Mouse (Mus musculus) limb, embryonic 15.5 days (tissue): ENCODE results near the gene Rbfox1. TPM values are rescaled to one million over a fixed set of nuclear protein-coding genes. Genes with fewer than 3 reads are reported as not detected.

ENCODE experiments used
- ATAC-seq: fragments of 200-750 bp; cut with Nextera tagmentation; 2 replicates; pipeline ENCODE4 v1.8.0; 2017; ENCODE audit warnings: low read depth, moderate TSS enrichment; ENCODE audit not compliant: insufficient number of reproducible peaks, low FRiP score, low TSS enrichment
- H3K27ac ChIP-seq: fragments of 300-500 bp; sonication (generic); 2 replicates; pipeline ENCODE4 v1.5.1; 2015; ENCODE audit warnings: moderate library complexity, mild to moderate bottlenecking, inconsistent platforms
- H3K27me3 ChIP-seq: fragments of 300-500 bp; sonication (generic); 2 replicates; pipeline ENCODE4 v1.6.1; 2015; ENCODE audit warnings: inconsistent platforms
- H3K36me3 ChIP-seq: fragments of 300-500 bp; sonication (generic); 2 replicates; pipeline ENCODE4 v1.6.1; 2015; ENCODE audit warnings: inconsistent platforms
- H3K4me1 ChIP-seq: fragments of 300-500 bp; sonication (generic); 2 replicates; pipeline ENCODE4 v1.6.1; 2015; ENCODE audit warnings: inconsistent platforms
- H3K4me2 ChIP-seq: fragments of 300-500 bp; sonication (generic); 2 replicates; pipeline ENCODE4 v1.6.1; 2015; ENCODE audit warnings: mild to moderate bottlenecking, inconsistent platforms
- H3K4me3 ChIP-seq: fragments of 300-500 bp; sonication (generic); 2 replicates; pipeline ENCODE4 v1.5.1; 2015; ENCODE audit warnings: mild to moderate bottlenecking, inconsistent platforms
- H3K9ac ChIP-seq: fragments of 300-500 bp; sonication (generic); 2 replicates; pipeline ENCODE4 v1.6.1; 2015; ENCODE audit warnings: inconsistent platforms
- H3K9me3 ChIP-seq: fragments of 300-500 bp; sonication (generic); 2 replicates; pipeline ENCODE4 v1.6.1; 2016; ENCODE audit warnings: inconsistent platforms
- WGBS: fragments of 180-500 bp; shearing (Covaris S2); methylation state at CpG from one replicate; pipeline ENCODE4 v1.1.7; 2015; 5-methylcytosine and 5-hydroxymethylcytosine counted together
- polyA plus RNA-seq: library from polyadenylated mRNA; unstranded; fragments of >200 nt; fragmentation: Nextera tagmentation; extraction: Ambion mirVana; gene quantifications from 2 replicates; pipeline ENCODE4 v1.2.1, GENCODE M21; 2015

Gene Rbfox1
- polyA plus RNA-seq, 1 experiment from 2014 or later: 4.0 TPM

GRCm38 (mm10) chr16:7396101-7396500 lies 1510.9 kb downstream of the Rbfox1 start:
- ATAC-seq: no peak
- Histone ChIP-seq H3K27ac (no peak overlapping the region), H3K27me3 (no peaks in the 10 kb centered on the region), H3K36me3 (no peaks in the 10 kb centered on the region), H3K4me3 (no peak overlapping the region), H3K4me1 (no peaks in the 10 kb centered on the region), H3K9me3 (no peaks in the 10 kb centered on the region), H3K4me2 (no peak overlapping the region), H3K9ac (no peak overlapping the region)

- no peak for ATAC-seq
- H3K4me3 ChIP-seq: no peak overlapping the region
- 45% methylated on average over 6 of the region's 6 CpGs for WGBS
Measured at GRCm38 (mm10) chr16:7404766-7405492, 1519.8 kb downstream of the Rbfox1 start.

DNA sequence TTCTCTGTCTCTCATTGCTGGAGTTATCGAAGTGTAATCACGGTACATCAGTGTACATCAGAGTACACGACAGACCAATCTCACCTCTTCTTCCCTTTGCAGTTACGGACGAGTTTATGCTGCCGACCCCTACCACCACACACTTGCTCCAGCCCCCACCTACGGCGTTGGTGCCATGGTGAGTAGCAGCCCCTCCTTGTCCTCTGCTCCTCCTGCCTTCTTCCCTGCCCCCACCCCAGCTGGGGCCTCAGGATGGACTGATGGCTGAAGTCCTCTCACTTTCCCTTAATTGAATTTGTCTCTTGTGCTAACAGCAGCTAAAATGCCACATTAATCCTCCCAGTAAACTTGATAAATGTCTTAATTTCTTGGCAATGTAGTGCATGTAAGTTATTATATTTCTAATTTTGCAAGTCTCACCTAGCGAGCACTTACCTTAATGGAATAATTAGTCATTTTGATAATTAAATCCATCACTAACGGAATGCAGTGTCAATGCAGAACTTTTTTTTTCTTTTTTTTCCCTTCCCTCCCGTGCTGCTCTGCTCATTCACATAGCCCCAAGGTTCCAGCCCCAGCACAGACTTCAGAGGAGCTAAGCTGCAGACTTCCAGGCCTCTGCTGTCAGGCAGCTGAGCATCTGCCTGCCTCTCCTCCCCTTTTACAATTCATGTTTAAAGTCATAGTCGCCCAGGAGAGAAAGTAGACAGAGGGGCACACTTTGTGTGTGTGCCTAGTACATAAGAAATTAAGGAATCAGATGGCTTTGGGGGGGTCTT lies 1522.9 kb downstream of the Rbfox1 start:
- H3K27me3 ChIP-seq: no peaks in the 10 kb centered on the region
- no peak overlapping the region for H3K4me2 ChIP-seq
- ATAC-seq: no peak
- 51% methylated on average over 12 of the region's 12 CpGs for WGBS
- H3K36me3 ChIP-seq: no peaks in the 10 kb centered on the region
- no peaks in the 10 kb centered on the region for H3K9me3 ChIP-seq
- no peak overlapping the region for H3K9ac ChIP-seq
- no peak overlapping the region for H3K27ac ChIP-seq
- H3K4me1 ChIP-seq: no peaks in the 10 kb centered on the region
- no peak overlapping the region for H3K4me3 ChIP-seq

More at GRCm38 (mm10) chr16:7404766-7405492, 1519.8 kb downstream of the Rbfox1 start:
- H3K27me3 ChIP-seq: no peaks in the 10 kb centered on the region
- no peak overlapping the region for H3K9ac ChIP-seq
- no peaks in the 10 kb centered on the region for H3K36me3 ChIP-seq
- no peak overlapping the region for H3K27ac ChIP-seq
- H3K4me2 ChIP-seq: no peak overlapping the region
- H3K4me1 ChIP-seq: no peaks in the 10 kb centered on the region
- no peaks in the 10 kb centered on the region for H3K9me3 ChIP-seq

DNA sequence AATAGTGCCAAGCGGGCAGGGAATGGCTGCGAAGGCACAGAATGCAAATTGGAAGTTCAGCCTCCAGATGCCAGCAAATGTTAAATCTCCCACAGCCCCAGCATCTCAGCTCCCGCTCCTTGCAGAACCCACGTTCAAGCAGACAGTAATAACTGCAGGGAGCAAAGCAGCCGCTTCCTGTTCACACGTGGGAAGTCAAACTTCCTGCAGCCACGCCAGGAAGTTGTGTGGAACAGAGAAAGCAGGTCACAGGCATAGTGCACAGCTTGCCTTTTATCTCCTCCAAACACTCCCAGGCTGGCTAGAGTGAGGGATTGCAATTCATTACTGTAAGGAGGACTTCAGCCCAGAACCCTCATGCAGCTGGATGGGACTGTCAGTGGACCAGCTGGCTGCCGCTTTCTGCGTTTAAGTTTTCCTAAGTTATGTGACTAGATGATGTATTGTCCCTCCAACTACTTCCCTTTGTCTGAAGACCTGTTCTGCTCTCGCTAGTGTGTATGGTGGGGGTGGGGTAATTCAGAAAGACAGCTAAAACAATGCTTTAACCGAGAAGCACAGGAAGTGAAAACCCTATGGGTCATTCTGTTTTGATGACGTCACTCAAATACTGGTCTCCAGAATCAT lies 1534.6 kb downstream of the Rbfox1 start:
- 17% methylated on average over 12 of the region's 12 CpGs for WGBS
- no peaks in the 10 kb centered on the region for H3K36me3 ChIP-seq
- peak overlapping the region; percentile 12; the same call in 1 of the 2 replicates for H3K4me3 ChIP-seq
- peak; percentile 30; the same call in 1 of the 2 replicates for ATAC-seq
- no peaks in the 10 kb centered on the region for H3K9me3 ChIP-seq
- H3K27me3 ChIP-seq: no peaks in the 10 kb centered on the region
- peaks cover 7% of the 10 kb centered on the region for H3K4me1 ChIP-seq
- H3K9ac ChIP-seq: no peak overlapping the region
- H3K27ac ChIP-seq: peak overlapping the region; percentile 34; the same call in 1 of the 2 replicates
- peak overlapping the region; percentile 39 for H3K4me2 ChIP-seq

DNA sequence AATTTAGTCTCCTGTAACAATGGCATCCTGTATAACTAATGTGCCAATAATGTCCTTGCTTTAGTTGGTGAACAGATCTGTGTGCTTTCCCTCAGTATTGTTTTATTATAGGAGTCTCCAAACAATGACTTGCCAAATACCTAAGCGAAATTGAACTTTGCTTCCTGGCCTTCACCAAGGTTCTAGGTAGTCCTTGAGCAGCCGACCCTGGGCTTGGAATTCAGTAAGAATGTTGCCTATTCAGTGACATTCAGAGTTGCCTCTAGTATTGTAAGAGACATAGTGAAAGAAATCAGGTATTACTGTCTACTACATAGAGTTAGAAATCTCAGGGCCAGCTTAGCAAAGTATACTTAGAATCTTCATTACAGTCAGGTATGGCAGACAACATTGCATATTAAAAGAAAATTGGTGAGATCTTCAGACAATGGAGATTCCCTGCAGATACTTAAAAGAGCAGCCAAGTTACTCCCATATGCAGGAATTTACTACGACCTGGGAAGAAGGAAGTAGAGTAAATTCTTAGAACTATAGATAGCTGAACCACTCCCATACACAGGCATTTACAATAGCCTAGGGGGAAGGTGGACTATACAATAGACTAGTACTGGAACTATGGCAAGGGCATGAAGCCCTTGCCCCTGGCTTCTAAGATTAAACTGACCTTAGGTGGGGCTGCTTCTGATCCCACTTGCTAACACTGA lies 1540.4 kb downstream of the Rbfox1 start:
- Histone ChIP-seq H3K4me1 (no peaks in the 10 kb centered on the region), H3K4me2 (no peak overlapping the region), H3K27ac (no peak overlapping the region), H3K36me3 (no peaks in the 10 kb centered on the region), H3K9me3 (no peaks in the 10 kb centered on the region), H3K4me3 (no peak overlapping the region), H3K9ac (no peak overlapping the region), H3K27me3 (no peaks in the 10 kb centered on the region)
- no peak for ATAC-seq
- WGBS: 75% methylated on average over 3 of the region's 3 CpGs

DNA sequence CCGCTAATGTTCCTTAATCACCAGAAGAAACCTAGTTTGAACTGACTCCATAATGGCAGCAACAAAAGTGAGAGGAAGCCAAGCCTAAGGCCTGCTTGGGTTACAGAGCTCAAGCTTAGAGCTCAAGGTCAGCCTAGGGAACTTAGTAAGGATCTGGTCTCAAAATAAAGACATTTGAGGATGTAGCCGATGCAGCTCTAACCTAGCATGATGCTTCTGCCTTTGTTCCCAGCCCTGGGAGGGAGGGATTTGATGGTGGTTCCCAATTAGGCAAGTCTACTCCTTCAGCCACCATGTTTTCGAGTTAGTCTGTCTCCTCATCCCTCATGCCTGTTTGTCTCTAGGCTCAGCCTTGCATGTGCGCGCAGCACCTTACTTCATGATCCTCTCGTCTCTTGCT lies 1548.1 kb downstream of the Rbfox1 start:
- WGBS: 84% methylated on average over 6 of the region's 6 CpGs
- Histone ChIP-seq H3K9me3 (no peaks in the 10 kb centered on the region), H3K27me3 (no peaks in the 10 kb centered on the region), H3K4me2 (no peak overlapping the region), H3K27ac (no peak overlapping the region), H3K4me1 (no peaks in the 10 kb centered on the region), H3K4me3 (no peak overlapping the region), H3K36me3 (no peaks in the 10 kb centered on the region), H3K9ac (no peak overlapping the region)
- ATAC-seq: no peak

DNA sequence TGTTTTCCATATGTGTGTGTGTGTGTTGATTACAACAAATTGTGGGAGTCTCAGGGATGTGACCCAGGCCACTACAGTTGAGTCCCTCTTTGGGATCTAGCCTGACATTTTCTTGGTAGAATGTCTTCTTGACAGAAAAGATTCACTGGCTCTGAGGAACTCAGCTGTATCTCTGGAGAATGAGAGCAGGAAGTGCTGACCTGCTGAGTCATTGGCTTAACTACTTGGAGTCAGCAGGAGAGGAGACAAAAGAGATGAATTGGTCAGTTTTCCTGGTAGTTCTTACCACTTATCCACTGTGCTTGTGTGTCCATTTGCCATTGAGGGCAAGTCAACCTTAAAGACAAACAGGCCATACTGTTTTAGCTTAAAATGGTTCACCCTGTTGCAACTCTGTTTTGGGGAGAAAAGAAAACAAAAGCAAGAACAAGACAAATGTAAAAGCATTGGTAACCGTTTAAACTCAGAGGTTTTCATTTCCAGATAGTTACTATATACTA lies 1561.7 kb downstream of the Rbfox1 start:
- H3K9me3 ChIP-seq: no peaks in the 10 kb centered on the region
- 81% methylated on average over 1 of the region's 1 CpGs for WGBS
- no peak overlapping the region for H3K4me2 ChIP-seq
- no peak for ATAC-seq
- no peak overlapping the region for H3K9ac ChIP-seq
- no peak overlapping the region for H3K27ac ChIP-seq
- H3K4me3 ChIP-seq: no peak overlapping the region
- H3K36me3 ChIP-seq: no peaks in the 10 kb centered on the region
- no peaks in the 10 kb centered on the region for H3K27me3 ChIP-seq
- H3K4me1 ChIP-seq: peaks cover 8% of the 10 kb centered on the region; the same call in 1 of the 2 replicates

GRCm38 (mm10) chr16:7447718-7448649 lies 1562.8 kb downstream of the Rbfox1 start:
- H3K9ac ChIP-seq: no peak overlapping the region
- H3K4me1 ChIP-seq: peaks cover 8% of the 10 kb centered on the region; the same call in 1 of the 2 replicates
- H3K27ac ChIP-seq: no peak overlapping the region
- no peak for ATAC-seq
- H3K4me2 ChIP-seq: no peak overlapping the region
- H3K27me3 ChIP-seq: no peaks in the 10 kb centered on the region
- H3K36me3 ChIP-seq: no peaks in the 10 kb centered on the region
- no peak overlapping the region for H3K4me3 ChIP-seq
- 43% methylated on average over 8 of the region's 8 CpGs for WGBS
- H3K9me3 ChIP-seq: no peaks in the 10 kb centered on the region

DNA sequence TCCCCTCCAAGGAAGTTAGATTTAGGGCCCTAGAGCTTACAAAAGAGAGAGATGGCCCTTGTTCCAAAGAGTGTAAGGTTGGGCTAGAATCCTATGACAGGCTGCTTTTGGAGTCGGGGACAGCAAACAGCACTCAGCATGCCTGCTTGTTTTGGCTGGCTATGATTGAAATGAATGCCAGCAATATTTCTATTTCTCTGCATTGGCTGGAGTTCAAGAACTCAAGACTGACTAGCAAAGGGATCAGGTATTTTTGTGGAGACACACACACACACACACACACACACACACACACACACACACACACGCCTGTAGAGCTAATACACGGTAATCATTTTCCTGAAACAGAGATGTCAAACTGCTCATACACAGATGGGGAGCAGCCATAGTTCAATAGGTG lies 1566.0 kb downstream of the Rbfox1 start:
- no peaks in the 10 kb centered on the region for H3K9me3 ChIP-seq
- no peaks in the 10 kb centered on the region for H3K36me3 ChIP-seq
- ATAC-seq: no peak
- no peak overlapping the region for H3K9ac ChIP-seq
- H3K27me3 ChIP-seq: no peaks in the 10 kb centered on the region
- WGBS: 67% methylated on average over 3 of the region's 3 CpGs
- H3K4me1 ChIP-seq: peaks cover 8% of the 10 kb centered on the region; the same call in 1 of the 2 replicates
- H3K4me3 ChIP-seq: no peak overlapping the region
- no peak overlapping the region for H3K4me2 ChIP-seq
- H3K27ac ChIP-seq: no peak overlapping the region

DNA sequence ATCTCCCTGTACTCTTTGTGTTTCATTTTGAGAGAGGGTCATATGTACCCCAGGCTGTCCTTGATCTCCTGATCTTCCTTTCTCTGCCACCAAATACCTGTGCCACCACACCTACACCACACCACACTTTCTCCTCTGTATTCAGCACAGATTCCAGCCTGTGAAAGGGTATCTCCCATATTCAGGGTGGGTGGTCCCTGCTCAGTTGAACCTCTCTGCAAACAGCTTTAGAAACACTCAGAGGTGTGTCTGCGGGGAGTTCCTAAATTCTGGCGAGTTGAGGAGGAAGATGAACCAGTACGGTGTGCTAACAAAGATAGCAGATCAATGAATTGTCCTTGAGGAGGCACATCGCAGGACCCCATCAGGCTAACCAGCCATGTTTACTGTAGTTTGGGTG lies 1572.4 kb downstream of the Rbfox1 start:
- no peak overlapping the region for H3K4me3 ChIP-seq
- 88% methylated on average over 4 of the region's 4 CpGs for WGBS
- no peak overlapping the region for H3K9ac ChIP-seq
- H3K36me3 ChIP-seq: no peaks in the 10 kb centered on the region
- no peaks in the 10 kb centered on the region for H3K9me3 ChIP-seq
- ATAC-seq: no peak
- no peaks in the 10 kb centered on the region for H3K27me3 ChIP-seq
- H3K27ac ChIP-seq: no peak overlapping the region
- no peaks in the 10 kb centered on the region for H3K4me1 ChIP-seq
- no peak overlapping the region for H3K4me2 ChIP-seq
